Mouse (Mus musculus) macrophage (primary cell): ENCODE measurements around the gene Habp4. TPM values are rescaled to one million over a fixed set of nuclear protein-coding genes. Genes with fewer than 3 reads are reported as not detected.

Source experiments
- polyA plus RNA-seq: library from polyadenylated mRNA; stranded (reverse); fragments of 250-400 nt; gene quantifications from 3 replicates; pipeline ENCODE4 v1.2.4, GENCODE M21; 2018; ENCODE audit warnings: inconsistent platforms

The Habp4 gene
- polyA plus RNA-seq, 1 experiment from 2014 or later, result 21.1 TPM

Other genes with a start within 250 kb of the Habp4 start
- not detected in 3 replicates for gene Hsd17b3, start 72.6 kb upstream of the Habp4 start, polyA plus RNA-seq
- gene Slc35d2, start 32.5 kb upstream of the Habp4 start, polyA plus RNA-seq, result 9.8 to 12.2 TPM (median 10.3 TPM) in 3 replicates
- 11.3 to 21.4 TPM (median 14.7 TPM) in 3 replicates for gene Zfp367, start 8.6 kb upstream of the Habp4 start, polyA plus RNA-seq
- gene Cdc14b, start 113.5 kb downstream of the Habp4 start, polyA plus RNA-seq, result 5.6 to 8.3 TPM (median 7.6 TPM) in 3 replicates
- gene Aaed1, start 150.9 kb downstream of the Habp4 start, polyA plus RNA-seq, result 14.5 to 40.9 TPM (median 29.7 TPM) in 3 replicates
- 822 to 3,190 TPM (median 998 TPM) in 3 replicates for gene Ctsl, start 209.1 kb downstream of the Habp4 start, polyA plus RNA-seq